Mouse (Mus musculus) lung, embryonic 16.5 days (tissue): ENCODE measurements at regions not wholly inside any gene's neighbourhood (a gene's known extent, or its start where the extent isn't known, plus 50 kb on each side); places are given as distances from the start of the nearest gene placed in this dataset.

Source experiments
- ATAC-seq: fragments of 200-750 bp; cut with Nextera tagmentation; 2 replicates; pipeline ENCODE4 v1.8.0; 2017; ENCODE audit warnings: low read depth, mild to moderate bottlenecking, moderate library complexity
- H3K27ac ChIP-seq: fragments of 300-500 bp; sonication (generic); 2 replicates; pipeline ENCODE4 v1.5.1; 2014; ENCODE audit warnings: mild to moderate bottlenecking, control low read depth, low read length
- H3K27me3 ChIP-seq: fragments of 300-500 bp; sonication (generic); 2 replicates; pipeline ENCODE4 v1.6.1; 2014; ENCODE audit warnings: low read depth, low read length, mixed read lengths; ENCODE audit not compliant: control insufficient read depth, insufficient read depth
- H3K36me3 ChIP-seq: fragments of 300-500 bp; sonication (generic); 2 replicates; pipeline ENCODE4 v1.6.1; 2014; ENCODE audit warnings: low read length; ENCODE audit not compliant: control insufficient read depth, insufficient read depth
- H3K4me1 ChIP-seq: fragments of 300-500 bp; sonication (generic); replicated peaks from 2 replicates; pipeline ENCODE4 v1.6.1; 2014; ENCODE audit warnings: low read length, mixed read lengths; ENCODE audit not compliant: control insufficient read depth, insufficient read depth
- H3K4me2 ChIP-seq: fragments of 300-500 bp; sonication (generic); 2 replicates; pipeline ENCODE4 v1.6.1; 2014; ENCODE audit warnings: low read depth, low read length, control low read depth
- H3K4me3 ChIP-seq: fragments of 300-500 bp; sonication (generic); 2 replicates; pipeline ENCODE4 v1.5.1; 2014; ENCODE audit warnings: mild to moderate bottlenecking, low read length, control low read depth
- H3K9ac ChIP-seq: fragments of 300-500 bp; sonication (generic); 2 replicates; pipeline ENCODE4 v1.6.1; 2014; ENCODE audit warnings: low read length, control low read depth
- H3K9me3 ChIP-seq: fragments of 300-500 bp; sonication (generic); 2 replicates; pipeline ENCODE4 v1.6.1; 2016; ENCODE audit warnings: low read length; ENCODE audit not compliant: control insufficient read depth
- WGBS: fragments of 180-500 bp; shearing (Covaris S2); extraction: QIAGEN DNeasy Blood & Tissue Kit; methylation state at CpG from one replicate; pipeline ENCODE4 v1.1.7; 2014; 5-methylcytosine and 5-hydroxymethylcytosine counted together

DNA sequence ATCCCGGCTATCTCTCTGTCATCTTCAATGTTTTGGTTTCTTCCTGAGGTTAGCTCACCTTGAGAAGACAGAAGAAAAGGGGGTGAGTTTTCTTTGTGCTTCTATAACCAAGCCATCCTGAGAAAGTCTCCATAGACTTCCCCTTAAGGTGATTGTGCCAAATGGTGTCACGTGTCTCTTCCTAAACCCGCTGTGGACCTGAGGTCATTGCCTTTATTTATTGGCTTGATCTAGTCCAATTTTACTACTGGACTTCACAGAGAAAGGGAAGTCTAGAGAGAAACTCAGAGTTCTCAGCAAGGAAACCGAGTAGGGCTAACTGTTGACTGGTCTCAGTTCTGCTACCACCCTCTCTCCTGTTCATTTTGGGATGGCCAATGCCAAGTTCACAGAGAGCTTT lies 100.3 kb downstream of the Evx1 start:
- no peaks in the 10 kb centered on the region for H3K36me3 ChIP-seq
- no peaks in the 10 kb centered on the region for H3K27me3 ChIP-seq
- no peak overlapping the region for H3K9ac ChIP-seq
- no peaks in the 10 kb centered on the region for H3K9me3 ChIP-seq
- no peak overlapping the region for H3K27ac ChIP-seq
- H3K4me1 ChIP-seq = peaks cover 28% of the 10 kb centered on the region
- 92% methylated on average over 4 of the region's 4 CpGs for WGBS
- no peak overlapping the region for H3K4me2 ChIP-seq
- ATAC-seq = no peak
- H3K4me3 ChIP-seq = no peak overlapping the region

DNA sequence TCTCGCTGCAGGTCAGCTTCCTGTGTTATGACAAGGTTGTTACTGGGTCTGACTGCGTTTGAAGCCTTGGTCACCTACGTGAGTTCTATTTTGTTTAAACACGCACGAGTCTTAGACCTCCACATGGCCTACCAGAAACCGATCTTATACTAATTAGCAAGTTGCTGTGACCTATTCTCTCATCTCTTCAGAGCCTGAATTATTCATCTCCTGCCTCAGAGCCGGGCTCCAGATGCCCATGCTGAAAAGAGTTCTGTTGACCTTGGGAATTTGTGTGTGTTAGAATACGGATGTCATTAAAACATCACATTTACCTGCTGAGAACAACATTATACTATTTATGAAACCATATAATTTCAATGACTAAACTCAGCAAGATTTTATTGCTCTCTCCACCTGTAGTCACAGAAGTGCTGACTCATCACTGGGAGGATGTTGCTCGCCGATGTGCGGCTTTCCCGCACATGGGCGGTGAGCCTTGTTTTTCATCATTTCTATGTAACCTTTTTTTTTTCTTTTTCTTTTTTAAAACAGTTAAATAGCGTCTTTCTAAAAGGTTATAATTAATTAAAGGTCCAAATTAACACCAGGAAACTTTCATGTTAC lies 102.1 kb downstream of the Evx1 start:
- peaks cover 35% of the 10 kb centered on the region for H3K4me1 ChIP-seq
- no peaks in the 10 kb centered on the region for H3K9me3 ChIP-seq
- H3K27ac ChIP-seq = no peak overlapping the region
- no peak overlapping the region for H3K4me3 ChIP-seq
- H3K36me3 ChIP-seq = no peaks in the 10 kb centered on the region
- H3K9ac ChIP-seq = no peak overlapping the region
- ATAC-seq = no peak
- 88% methylated on average over 14 of the region's 14 CpGs for WGBS
- H3K27me3 ChIP-seq = no peaks in the 10 kb centered on the region
- H3K4me2 ChIP-seq = no peak overlapping the region

GRCm38 (mm10) chr6:52416491-52416890 lies 103.2 kb downstream of the Evx1 start:
- ATAC-seq = no peak
- Histone ChIP-seq H3K4me2 (no peak overlapping the region), H3K27ac (0 out of 2 replicates have a peak overlapping the region, but pooled peaks have one; percentile 1), H3K9ac (no peak overlapping the region), H3K27me3 (no peaks in the 10 kb centered on the region), H3K4me3 (no peak overlapping the region), H3K4me1 (peaks cover 25% of the 10 kb centered on the region), H3K36me3 (no peaks in the 10 kb centered on the region), H3K9me3 (no peaks in the 10 kb centered on the region)
- WGBS = 32% methylated on average over 3 of the region's 3 CpGs

GRCm38 (mm10) chr6:52417439-52418124 lies 104.3 kb downstream of the Evx1 start:
- peak; percentile 90 for ATAC-seq

GRCm38 (mm10) chr6:52418451-52419170 lies 105.3 kb downstream of the Evx1 start:
- H3K9me3 ChIP-seq = no peaks in the 10 kb centered on the region
- ATAC-seq = peak; percentile 76
- H3K9ac ChIP-seq = peak overlapping the region; percentile 2; the same call in 1 of the 2 replicates
- peak overlapping the region; percentile 71 for H3K27ac ChIP-seq
- H3K4me3 ChIP-seq = no peak overlapping the region
- peaks cover 26% of the 10 kb centered on the region for H3K4me1 ChIP-seq
- no peaks in the 10 kb centered on the region for H3K36me3 ChIP-seq
- 19% methylated on average over 12 of the region's 12 CpGs for WGBS
- no peaks in the 10 kb centered on the region for H3K27me3 ChIP-seq
- peak overlapping the region; percentile 13; the same call in 1 of the 2 replicates for H3K4me2 ChIP-seq

More at GRCm38 (mm10) chr6:52417439-52418124, 104.3 kb downstream of the Evx1 start:
- Histone ChIP-seq H3K27ac (peak overlapping the region; percentile 95), H3K9ac (no peak overlapping the region; the same call in 1 of the 2 replicates), H3K4me2 (peak overlapping the region; percentile 19; the same call in 1 of the 2 replicates), H3K9me3 (no peaks in the 10 kb centered on the region), H3K36me3 (no peaks in the 10 kb centered on the region), H3K27me3 (no peaks in the 10 kb centered on the region), H3K4me1 (peaks cover 25% of the 10 kb centered on the region), H3K4me3 (no peak overlapping the region)
- 19% methylated on average over 10 of the region's 10 CpGs for WGBS

DNA sequence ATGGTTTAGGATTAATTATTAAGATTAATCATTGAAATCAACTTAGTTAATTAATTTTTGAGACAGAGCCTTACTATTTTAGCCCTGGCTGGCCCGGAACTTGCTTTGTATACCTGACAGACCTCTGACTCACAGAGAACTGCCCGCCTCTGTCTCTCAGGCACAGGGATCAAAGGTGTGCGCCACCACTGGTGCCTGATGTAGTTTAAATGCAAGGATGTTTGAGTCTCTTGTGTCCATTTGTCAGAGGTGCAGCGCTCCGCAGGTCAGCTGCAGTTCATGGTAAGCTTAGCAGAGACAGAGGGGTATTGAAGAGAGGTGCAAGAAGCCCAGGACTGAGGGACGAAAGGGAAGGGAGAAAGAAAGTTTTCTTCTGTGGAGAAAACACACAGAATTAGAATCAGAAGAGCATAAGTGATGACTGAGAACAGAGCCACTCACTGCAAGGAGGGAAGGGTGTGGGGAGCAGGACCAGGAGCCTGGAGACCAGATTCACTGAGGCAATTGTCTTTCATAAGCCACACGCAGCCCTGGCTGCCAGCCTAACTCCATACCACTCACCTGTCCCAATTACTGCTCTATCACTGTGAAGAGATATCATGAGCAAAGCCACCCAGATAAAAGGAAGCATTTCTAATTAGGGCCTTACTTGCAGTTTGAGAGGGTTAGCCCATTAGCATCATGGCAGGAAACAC lies 107.1 kb downstream of the Evx1 start:
- Histone ChIP-seq H3K4me1 (peaks cover 32% of the 10 kb centered on the region), H3K27me3 (no peaks in the 10 kb centered on the region), H3K4me3 (no peak overlapping the region), H3K4me2 (no peak overlapping the region), H3K27ac (no peak overlapping the region), H3K9ac (no peak overlapping the region), H3K36me3 (no peaks in the 10 kb centered on the region), H3K9me3 (no peaks in the 10 kb centered on the region)
- WGBS = 87% methylated on average over 7 of the region's 7 CpGs
- ATAC-seq = no peak

DNA sequence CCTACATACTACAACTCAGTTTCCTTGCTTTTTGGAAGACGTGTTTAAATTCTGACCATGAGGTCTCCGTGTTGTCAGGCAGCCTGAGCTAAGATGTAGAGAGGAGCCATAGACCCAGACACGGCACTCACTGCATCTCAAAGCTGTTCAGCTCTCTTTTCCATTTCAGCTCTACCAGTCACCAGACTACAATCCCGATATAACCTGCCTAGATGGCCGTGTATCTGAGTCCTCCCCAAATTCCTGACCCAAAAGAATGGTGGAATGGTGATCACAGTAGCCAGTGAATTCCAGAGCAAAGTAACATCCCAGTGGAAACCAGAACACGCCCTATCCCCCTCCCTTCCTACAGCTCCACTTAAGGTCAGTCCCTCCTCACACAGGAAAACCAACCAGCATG lies 108.5 kb downstream of the Evx1 start:
- no peak overlapping the region for H3K4me2 ChIP-seq
- H3K27me3 ChIP-seq = no peaks in the 10 kb centered on the region
- ATAC-seq = no peak
- no peak overlapping the region for H3K27ac ChIP-seq
- H3K9me3 ChIP-seq = no peaks in the 10 kb centered on the region
- 84% methylated on average over 6 of the region's 6 CpGs for WGBS
- H3K9ac ChIP-seq = no peak overlapping the region
- no peaks in the 10 kb centered on the region for H3K36me3 ChIP-seq
- H3K4me1 ChIP-seq = peaks cover 27% of the 10 kb centered on the region
- no peak overlapping the region for H3K4me3 ChIP-seq

DNA sequence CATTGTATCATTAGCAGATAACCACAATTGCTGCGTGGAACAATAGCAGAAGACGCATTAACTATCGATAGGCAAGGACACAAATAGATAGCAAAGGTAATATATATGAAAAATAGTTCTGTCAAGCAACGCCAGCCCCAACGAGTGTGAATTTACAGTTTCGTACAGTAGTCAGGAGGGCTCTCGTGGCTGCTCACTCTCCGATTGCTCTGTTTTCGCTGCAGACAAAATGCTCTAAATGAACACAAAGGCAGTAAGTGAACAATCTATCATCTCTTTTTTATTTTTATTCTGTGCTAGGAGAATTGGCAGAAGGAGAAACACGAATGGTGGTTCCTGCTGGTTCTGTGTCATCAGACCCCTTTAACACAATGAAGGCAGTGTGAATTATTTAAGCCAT lies 109.4 kb downstream of the Evx1 start:
- Histone ChIP-seq H3K4me3 (no peak overlapping the region), H3K9me3 (no peaks in the 10 kb centered on the region), H3K36me3 (no peaks in the 10 kb centered on the region), H3K4me2 (no peak overlapping the region), H3K27me3 (no peaks in the 10 kb centered on the region), H3K4me1 (peaks cover 21% of the 10 kb centered on the region), H3K27ac (no peak overlapping the region), H3K9ac (no peak overlapping the region)
- 68% methylated on average over 10 of the region's 10 CpGs for WGBS
- ATAC-seq = no peak
